Mouse (Mus musculus) liver, postnatal 0 days (tissue): ENCODE measurements around the gene Naip1. TPM values are rescaled to one million over a fixed set of nuclear protein-coding genes. Genes with fewer than 3 reads are reported as not detected.
"Not testable (repeated sequence)": the region's sequence is repeated elsewhere in the genome, so short reads cannot be mapped to it uniquely, and the experiment has no call there.

Experiments used
- ATAC-seq: fragments of 200-750 bp; cut with Nextera tagmentation; 2 replicates; pipeline ENCODE4 v1.8.0; 2017; ENCODE audit warnings: mild to moderate bottlenecking, moderate library complexity
- DNase-seq: peaks from one replicate; pipeline ENCODE4 v3.0.0-alpha.2; 2016
- H3K27ac ChIP-seq: fragments of 300-500 bp; sonication (generic); 2 replicates; pipeline ENCODE4 v1.5.1; 2014; ENCODE audit warnings: antibody characterized with exemption, moderate library complexity, mild to moderate bottlenecking, low read depth
- H3K27me3 ChIP-seq: fragments of 300-500 bp; sonication (generic); 2 replicates; pipeline ENCODE4 v1.6.1; 2014; ENCODE audit warnings: low read length, control low read depth, mixed read lengths; ENCODE audit not compliant: insufficient read depth
- H3K36me3 ChIP-seq: fragments of 300-500 bp; sonication (generic); replicated peaks from 2 replicates; pipeline ENCODE4 v1.6.1; 2014; ENCODE audit warnings: mild to moderate bottlenecking, control low read depth, low read length, moderate library complexity, mixed read lengths; ENCODE audit not compliant: insufficient read depth
- H3K4me1 ChIP-seq: fragments of 300-500 bp; sonication (generic); 2 replicates; pipeline ENCODE4 v1.6.1; 2014; ENCODE audit warnings: antibody characterized with exemption, mild to moderate bottlenecking, control low read depth; ENCODE audit not compliant: insufficient read depth
- H3K4me2 ChIP-seq: fragments of 300-500 bp; sonication (generic); 2 replicates; pipeline ENCODE4 v1.6.1; 2014; ENCODE audit warnings: low read depth, mild to moderate bottlenecking, low read length, moderate library complexity, mixed read lengths
- H3K4me3 ChIP-seq: fragments of 300-500 bp; sonication (generic); 2 replicates; pipeline ENCODE4 v1.5.1; 2014; ENCODE audit warnings: low read depth, low read length
- H3K9ac ChIP-seq: fragments of 300-500 bp; sonication (generic); replicated peaks from 2 replicates; pipeline ENCODE4 v1.6.1; 2014; ENCODE audit warnings: mild to moderate bottlenecking, moderate library complexity
- H3K9me3 ChIP-seq: fragments of 300-500 bp; sonication (generic); 2 replicates; pipeline ENCODE4 v1.6.1; 2016; ENCODE audit warnings: mild to moderate bottlenecking, control low read depth, low read length, mixed read lengths
- CTCF ChIP-seq: sonication (generic); IDR thresholded peaks from 2 replicates; pipeline ENCODE4 v1.5.1; 2016; ENCODE audit warnings: antibody characterized with exemption, low read depth
- EP300 ChIP-seq: IDR thresholded peaks from 2 replicates; pipeline ENCODE4 v1.6.1; 2016; ENCODE audit warnings: antibody characterized with exemption, low read depth, mild to moderate bottlenecking
- WGBS: fragments of 180-500 bp; shearing (Covaris S2); extraction: QIAGEN DNeasy Blood & Tissue Kit; methylation state at CpG from one replicate; pipeline ENCODE4 v1.1.7; 2014; ENCODE audit not compliant: insufficient replicate concordance; 5-methylcytosine and 5-hydroxymethylcytosine counted together
- polyA plus RNA-seq: library from polyadenylated mRNA; unstranded; fragments of >200 nt; fragmentation: Nextera tagmentation; extraction: Ambion mirVana; gene quantifications from 2 replicates; pipeline ENCODE4 v1.2.1, GENCODE M21; 2015

Gene Naip1
- polyA plus RNA-seq, 1 experiment from 2014 or later, result 0.04 TPM

DNA sequence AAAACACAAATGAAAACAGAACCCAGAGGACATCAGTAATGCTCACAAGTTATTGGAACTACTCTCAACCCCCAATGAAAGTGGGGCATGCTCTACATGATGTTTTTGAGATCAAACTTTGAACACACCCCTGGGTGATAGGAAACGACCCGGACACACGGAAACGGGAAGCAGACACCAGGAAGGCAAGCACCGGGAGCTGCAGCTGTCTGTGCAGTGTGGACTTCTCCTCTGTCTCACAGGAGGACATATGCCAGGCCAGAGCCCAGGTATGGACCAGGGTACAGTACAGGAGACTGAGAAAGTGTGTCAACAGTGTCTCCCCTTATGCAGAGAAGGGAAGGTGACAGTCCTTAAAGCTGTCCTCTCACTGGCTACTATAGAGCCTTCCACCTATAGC is 43.5 kb downstream of the Naip1 start:
- ATAC-seq, result no peak
- no peak for DNase-seq

DNA sequence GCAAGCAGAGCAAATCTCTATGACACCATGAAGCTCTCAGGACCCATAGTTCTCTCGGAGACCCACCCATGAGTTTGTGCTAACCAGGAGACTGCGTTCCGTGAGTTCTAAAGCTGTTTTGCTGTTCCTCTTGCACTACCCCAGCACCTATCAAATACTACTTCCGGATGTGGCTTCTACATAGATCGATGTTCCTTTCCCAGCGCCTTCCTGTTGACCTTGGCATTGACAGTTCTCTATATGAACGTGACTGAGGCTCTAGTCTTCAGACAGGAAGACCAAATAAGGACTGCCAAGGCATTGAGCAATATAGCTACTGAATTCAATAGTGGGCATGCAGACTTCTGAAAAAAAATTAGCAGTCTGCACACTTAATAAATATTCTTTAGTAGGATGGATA is 44.4 kb downstream of the Naip1 start:
- WGBS, result 47% methylated on average over 7 of the region's 7 CpGs
- Histone ChIP-seq H3K9me3 (no peaks in the 10 kb centered on the region), H3K4me2 (no peak overlapping the region), H3K4me1 (no peaks in the 10 kb centered on the region), H3K27ac (no peak overlapping the region), H3K9ac (no peak overlapping the region), H3K4me3 (no peak overlapping the region), H3K27me3 (no peaks in the 10 kb centered on the region), H3K36me3 (no peaks in the 10 kb centered on the region)
- ATAC-seq (no peak), DNase-seq (no peak)
- TF ChIP-seq CTCF, result no peak
- TF ChIP-seq EP300, result no peak

More for the DNA sequence above, 43.5 kb downstream of the Naip1 start:
- Histone ChIP-seq H3K9ac (no peak overlapping the region), H3K4me1 (no peaks in the 10 kb centered on the region), H3K36me3 (no peaks in the 10 kb centered on the region), H3K27ac (no peak overlapping the region), H3K4me3 (no peak overlapping the region), H3K4me2 (no peak overlapping the region), H3K9me3 (no peaks in the 10 kb centered on the region), H3K27me3 (no peaks in the 10 kb centered on the region)
- no peak for TF ChIP-seq CTCF
- TF ChIP-seq EP300, result no peak
- WGBS, result 75% methylated on average over 5 of the region's 5 CpGs

DNA sequence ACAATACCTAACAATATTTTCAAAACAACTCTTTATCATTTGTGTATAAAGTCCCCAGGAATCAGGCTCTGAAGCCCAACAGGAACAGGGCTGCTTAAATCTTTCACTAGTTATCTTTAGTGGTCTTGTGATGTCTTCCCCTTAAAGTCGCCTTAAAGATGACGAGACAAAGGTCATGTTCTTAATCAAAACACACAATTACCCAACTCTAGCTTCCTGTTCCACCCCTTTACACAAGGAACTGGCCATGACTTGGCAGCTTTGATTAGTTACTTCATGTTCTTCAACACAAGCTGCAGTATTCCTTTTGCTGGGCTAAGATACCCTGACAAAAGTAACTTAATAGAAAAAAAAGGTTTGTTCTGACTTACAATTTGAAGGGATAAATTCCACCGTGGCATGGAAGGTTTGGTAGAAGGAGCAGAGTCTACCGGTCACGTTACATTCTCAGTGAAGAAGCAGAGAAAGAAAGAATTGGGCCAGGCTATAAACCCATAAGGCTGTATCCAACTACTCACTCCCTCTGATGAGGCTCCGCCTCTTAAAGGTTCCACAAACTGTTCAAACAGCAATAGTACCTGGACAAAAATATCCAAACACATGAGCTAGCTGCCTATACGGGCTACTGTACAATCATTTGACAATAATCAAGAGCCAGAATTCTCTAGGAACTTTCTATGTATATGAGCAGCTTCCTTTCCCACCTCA is 49.6 kb downstream of the Naip1 start:
- H3K4me3 ChIP-seq, H3K9ac ChIP-seq, H3K9me3 ChIP-seq, H3K27ac ChIP-seq, H3K4me1 ChIP-seq, H3K27me3 ChIP-seq, ATAC-seq, H3K4me2 ChIP-seq, DNase-seq, H3K36me3 ChIP-seq: not testable (repeated sequence)
- 58% methylated on average over 7 of the region's 7 CpGs for WGBS

DNA sequence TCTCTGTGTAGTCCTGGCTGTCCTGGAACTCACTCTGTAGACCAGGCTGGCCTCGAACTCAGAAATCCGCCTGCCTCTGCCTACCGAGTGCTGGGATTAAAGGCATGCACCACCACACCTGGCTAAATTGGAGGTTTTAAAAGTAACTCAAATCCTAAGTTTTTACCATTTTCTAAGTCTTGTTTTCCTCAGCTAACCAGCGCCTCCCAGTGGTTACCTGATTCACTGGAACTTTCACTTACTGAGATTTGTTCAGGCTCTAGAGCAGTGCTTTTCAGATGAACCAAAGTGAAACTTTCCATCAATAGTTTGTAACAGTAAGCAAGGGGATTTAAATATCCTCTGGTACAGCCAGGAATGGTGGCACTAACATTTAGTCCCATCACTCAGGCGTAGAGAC is 61.6 kb downstream of the Naip1 start:
- H3K9me3 ChIP-seq, H3K4me3 ChIP-seq, H3K27me3 ChIP-seq, ATAC-seq, H3K4me2 ChIP-seq, H3K9ac ChIP-seq, H3K36me3 ChIP-seq, H3K4me1 ChIP-seq, H3K27ac ChIP-seq: not testable (repeated sequence)
- WGBS, result 13% methylated on average over 5 of the region's 5 CpGs
- peak; percentile 61 for DNase-seq
- peak; percentile 75 for TF ChIP-seq CTCF

DNA sequence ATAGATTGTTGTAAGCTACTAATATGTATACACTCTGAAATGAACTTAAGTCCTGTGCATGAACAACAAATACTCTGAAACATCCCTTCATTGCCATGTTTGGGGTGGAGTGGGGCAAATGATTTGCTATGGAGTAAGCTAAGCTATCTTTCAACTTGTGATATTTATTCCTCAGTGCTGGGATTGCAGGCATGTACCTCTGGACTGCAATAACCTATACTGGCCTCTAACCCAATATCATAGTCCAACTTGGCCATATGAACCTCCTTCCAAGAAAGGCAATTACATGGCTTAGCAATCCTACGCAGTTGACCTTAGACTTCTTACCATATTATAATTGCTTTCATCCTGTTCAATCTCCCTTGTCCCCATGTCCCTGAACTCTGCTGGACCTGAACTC is 82.1 kb downstream of the Naip1 start:
- Histone ChIP-seq H3K9me3 (no peaks in the 10 kb centered on the region), H3K4me3 (no peak overlapping the region), H3K27me3 (no peaks in the 10 kb centered on the region), H3K36me3 (no peaks in the 10 kb centered on the region), H3K4me1 (no peaks in the 10 kb centered on the region), H3K27ac (no peak overlapping the region), H3K4me2 (no peak overlapping the region), H3K9ac (no peak overlapping the region)
- ATAC-seq (no peak), DNase-seq (no peak)
- no peak for TF ChIP-seq CTCF
- WGBS, result 89% methylated on average over 1 of the region's 1 CpGs

Other genes with a start within 250 kb of the Naip1 start
- 0.50 and 0.53 TPM in 2 replicates for gene Naip5, start 206.5 kb downstream of the Naip1 start, polyA plus RNA-seq
- gene Naip6, start 135.2 kb downstream of the Naip1 start, polyA plus RNA-seq, result 0.30 and 0.35 TPM in 2 replicates
- 13.4 and 14.7 TPM in 2 replicates for gene Gtf2h2, start 39.7 kb upstream of the Naip1 start, polyA plus RNA-seq
- gene Ocln, start 99.8 kb upstream of the Naip1 start, polyA plus RNA-seq, result 11.2 and 14.6 TPM in 2 replicates
- 8.6 and 9.4 TPM in 2 replicates for gene Marveld2, start 164.1 kb upstream of the Naip1 start, polyA plus RNA-seq
- gene Ak6, start 198.1 kb upstream of the Naip1 start, polyA plus RNA-seq, result 120 and 123 TPM in 2 replicates
- gene Rad17, start 198.2 kb upstream of the Naip1 start, polyA plus RNA-seq, result 9.2 and 10.5 TPM in 2 replicates
- 17.7 and 20.1 TPM in 2 replicates for gene Taf9, start 198.7 kb upstream of the Naip1 start, polyA plus RNA-seq
- 6.1 and 7.0 TPM in 2 replicates for gene Ccdc125, start 216.8 kb upstream of the Naip1 start, polyA plus RNA-seq